Mouse (Mus musculus) right cerebral cortex, postnatal 14 days (tissue): ENCODE results near the gene Axdnd1.
"Not testable (repeated sequence)": the region's sequence is repeated elsewhere in the genome, so short reads cannot be mapped to it uniquely, and the experiment has no call there.

Experiments used
- DNase-seq: peaks from one replicate; pipeline ENCODE4 v3.0.0; 2022

Axdnd1 gene

GRCm38 (mm10) chr1:156437016-156437708 is 16.2 kb upstream of the Axdnd1 start:
- no peak for DNase-seq

- DNase-seq: no peak
Observed at GRCm38 (mm10) chr1:156433497-156433896, 12.5 kb upstream of the Axdnd1 start.

GRCm38 (mm10) chr1:156432498-156432897 is 11.5 kb upstream of the Axdnd1 start:
- no peak for DNase-seq

GRCm38 (mm10) chr1:156428434-156428833 is 7.5 kb upstream of the Axdnd1 start:
- DNase-seq: no peak

GRCm38 (mm10) chr1:156425746-156426145 is 4.8 kb upstream of the Axdnd1 start:
- no peak for DNase-seq

- DNase-seq: no peak
Observed at GRCm38 (mm10) chr1:156424054-156424453, 3.1 kb upstream of the Axdnd1 start.

- DNase-seq: no peak
Observed at GRCm38 (mm10) chr1:156423493-156423892, 2.5 kb upstream of the Axdnd1 start.

- DNase-seq: no peak
Observed at GRCm38 (mm10) chr1:156422856-156423255, 1.9 kb upstream of the Axdnd1 start.

- DNase-seq: no peak
Observed at GRCm38 (mm10) chr1:156418170-156418569, 2.8 kb downstream of the Axdnd1 start.

GRCm38 (mm10) chr1:156408521-156408920 is 12.4 kb downstream of the Axdnd1 start:
- no peak for DNase-seq

- no peak for DNase-seq
Observed at GRCm38 (mm10) chr1:156408004-156408403, 13.0 kb downstream of the Axdnd1 start.

GRCm38 (mm10) chr1:156403251-156403650 is 17.7 kb downstream of the Axdnd1 start:
- no peak for DNase-seq

- no peak for DNase-seq
Observed at GRCm38 (mm10) chr1:156402491-156402890, 18.5 kb downstream of the Axdnd1 start.

GRCm38 (mm10) chr1:156400159-156400558 is 20.8 kb downstream of the Axdnd1 start:
- DNase-seq: not testable (repeated sequence)

- no peak for DNase-seq
Observed at GRCm38 (mm10) chr1:156393148-156393547, 27.8 kb downstream of the Axdnd1 start.

- DNase-seq: no peak
Observed at GRCm38 (mm10) chr1:156386880-156387279, 34.1 kb downstream of the Axdnd1 start.

- no peak for DNase-seq
Observed at GRCm38 (mm10) chr1:156386232-156386631, 34.7 kb downstream of the Axdnd1 start.

GRCm38 (mm10) chr1:156381217-156381616 is 39.7 kb downstream of the Axdnd1 start:
- no peak for DNase-seq

- DNase-seq: no peak
Observed at GRCm38 (mm10) chr1:156365740-156366139, 55.2 kb downstream of the Axdnd1 start, which contains the start of gene Gm2000. Gene Gm2000, plus strand, starts transcription at chr1:156366040.

GRCm38 (mm10) chr1:156352466-156352865 is 68.5 kb downstream of the Axdnd1 start:
- DNase-seq: no peak

- DNase-seq: no peak
Observed at GRCm38 (mm10) chr1:156350441-156350840, 70.5 kb downstream of the Axdnd1 start.

GRCm38 (mm10) chr1:156349031-156349430 is 71.9 kb downstream of the Axdnd1 start:
- no peak for DNase-seq

GRCm38 (mm10) chr1:156345633-156346032 is 75.3 kb downstream of the Axdnd1 start:
- no peak for DNase-seq

GRCm38 (mm10) chr1:156344433-156344832 is 76.5 kb downstream of the Axdnd1 start:
- no peak for DNase-seq

- DNase-seq: no peak
Observed at GRCm38 (mm10) chr1:156340847-156341246, 80.1 kb downstream of the Axdnd1 start.
